Comparison of ENCODE assay signal across 13 mouse cellular contexts in the genomic region with DNA sequence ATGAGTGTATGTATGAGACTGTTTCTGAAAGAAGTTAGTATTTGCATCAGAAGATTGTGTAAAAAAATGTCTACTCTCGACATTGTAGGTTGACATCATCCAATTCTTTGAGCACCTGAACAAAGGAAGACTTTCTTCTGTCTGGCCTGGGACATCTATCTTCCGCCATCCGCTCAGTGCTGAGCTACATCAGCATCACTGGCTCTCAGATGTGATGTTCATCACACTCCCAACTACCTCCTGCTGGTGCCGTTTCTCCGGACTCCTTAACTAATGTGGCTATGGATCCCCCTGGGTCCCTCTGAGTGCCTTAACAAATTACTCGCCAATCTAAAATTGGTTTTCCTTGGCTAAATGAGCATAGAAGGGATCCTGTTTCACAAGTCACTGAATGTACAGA.
"Had no signal": no experiment of that assay in that cellular context is flagged by ENCODE, and none has a peak within 500 bp of the region (broad histone marks: within the 10 kb centered on the region; RNA-seq: fewer than 3 reads in every experiment).

No protein-coding gene starts in this region.

- DNase-seq: kidney, adult 8-10 months; kidney, postnatal 36 days; layer of hippocampus, adult 9-11 months; layer of hippocampus, postnatal 36 days; lung, embryonic 14.5 days; lung, postnatal 10 days; lung, postnatal 4 days; thymus, postnatal 4 days had no signal

- ATAC-seq: liver, embryonic 12.5 days had no signal

- H3K27me3 ChIP-seq: limb, embryonic 15.5 days; liver, embryonic 12.5 days had no signal

- H3K4me3 ChIP-seq: limb, embryonic 15.5 days; liver, embryonic 12.5 days had no signal

- H3K9ac ChIP-seq: limb, embryonic 15.5 days; liver, embryonic 12.5 days; lung, embryonic 14.5 days had no signal

- H3K4me2 ChIP-seq: limb, embryonic 15.5 days; liver, embryonic 12.5 days; lung, embryonic 14.5 days; midbrain, embryonic 11.5 days had no signal

- H3K27ac ChIP-seq: kidney, postnatal 0 days; limb, embryonic 15.5 days; liver, embryonic 12.5 days; stomach, postnatal 0 days had no signal

- H3K4me1 ChIP-seq: limb, embryonic 15.5 days; liver, embryonic 12.5 days had no signal

- H3K36me3 ChIP-seq: limb, embryonic 15.5 days; liver, embryonic 12.5 days had no signal

- H3K9me3 ChIP-seq: limb, embryonic 15.5 days; liver, embryonic 12.5 days had no signal
